Mouse (Mus musculus) kidney, embryonic 14.5 days (tissue): ENCODE data around the gene Tada3. TPM values are rescaled to one million over a fixed set of nuclear protein-coding genes. Genes with fewer than 3 reads are reported as not detected.

Source experiments
- ATAC-seq: fragments of 200-750 bp; cut with Nextera tagmentation; 2 replicates; pipeline ENCODE4 v1.8.0; 2017; ENCODE audit warnings: moderate number of reproducible peaks, mild to moderate bottlenecking, moderate TSS enrichment, moderate library complexity; ENCODE audit not compliant: low FRiP score, low TSS enrichment
- H3K27ac ChIP-seq: fragments of 300-500 bp; sonication (generic); 2 replicates; pipeline ENCODE4 v1.5.1; 2014; ENCODE audit warnings: low read depth, mild to moderate bottlenecking, low read length, moderate library complexity, mixed read lengths
- H3K27me3 ChIP-seq: fragments of 300-500 bp; sonication (generic); 2 replicates; pipeline ENCODE4 v1.6.1; 2014; ENCODE audit warnings: mild to moderate bottlenecking, low read length; ENCODE audit not compliant: control insufficient read depth, insufficient read depth
- H3K36me3 ChIP-seq: fragments of 300-500 bp; sonication (generic); 2 replicates; pipeline ENCODE4 v1.6.1; 2014; ENCODE audit warnings: low read length, mixed read lengths; ENCODE audit not compliant: control insufficient read depth, insufficient read depth
- H3K4me1 ChIP-seq: fragments of 300-500 bp; sonication (generic); 2 replicates; pipeline ENCODE4 v1.6.1; 2014; ENCODE audit warnings: low read length, mixed read lengths; ENCODE audit not compliant: control insufficient read depth, insufficient read depth
- H3K4me2 ChIP-seq: fragments of 300-500 bp; sonication (generic); replicated peaks from 2 replicates; pipeline ENCODE4 v1.6.1; 2014; ENCODE audit warnings: low read depth, mild to moderate bottlenecking, low read length
- H3K4me3 ChIP-seq: fragments of 300-500 bp; sonication (generic); 2 replicates; pipeline ENCODE4 v1.5.1; 2014; ENCODE audit warnings: mild to moderate bottlenecking, low read length
- H3K9ac ChIP-seq: fragments of 300-500 bp; sonication (generic); 2 replicates; pipeline ENCODE4 v1.6.1; 2014; ENCODE audit warnings: low read depth, mild to moderate bottlenecking, low read length, moderate library complexity
- H3K9me3 ChIP-seq: fragments of 300-500 bp; sonication (generic); 2 replicates; pipeline ENCODE4 v1.6.1; 2016; ENCODE audit warnings: low read length; ENCODE audit not compliant: control insufficient read depth
- WGBS: fragments of 180-500 bp; shearing (Covaris S2); extraction: QIAGEN DNeasy Blood & Tissue Kit; methylation state at CpG from one replicate; pipeline ENCODE4 v1.1.7; 2014; 5-methylcytosine and 5-hydroxymethylcytosine counted together
- polyA plus RNA-seq: library from polyadenylated mRNA; unstranded; fragments of >200 nt; fragmentation: Nextera tagmentation; extraction: Ambion mirVana; gene quantifications from 2 replicates; pipeline ENCODE4 v1.2.1, GENCODE M21; 2014

The Tada3 gene
- polyA plus RNA-seq, 1 experiment from 2014 or later: 65.8 TPM

DNA sequence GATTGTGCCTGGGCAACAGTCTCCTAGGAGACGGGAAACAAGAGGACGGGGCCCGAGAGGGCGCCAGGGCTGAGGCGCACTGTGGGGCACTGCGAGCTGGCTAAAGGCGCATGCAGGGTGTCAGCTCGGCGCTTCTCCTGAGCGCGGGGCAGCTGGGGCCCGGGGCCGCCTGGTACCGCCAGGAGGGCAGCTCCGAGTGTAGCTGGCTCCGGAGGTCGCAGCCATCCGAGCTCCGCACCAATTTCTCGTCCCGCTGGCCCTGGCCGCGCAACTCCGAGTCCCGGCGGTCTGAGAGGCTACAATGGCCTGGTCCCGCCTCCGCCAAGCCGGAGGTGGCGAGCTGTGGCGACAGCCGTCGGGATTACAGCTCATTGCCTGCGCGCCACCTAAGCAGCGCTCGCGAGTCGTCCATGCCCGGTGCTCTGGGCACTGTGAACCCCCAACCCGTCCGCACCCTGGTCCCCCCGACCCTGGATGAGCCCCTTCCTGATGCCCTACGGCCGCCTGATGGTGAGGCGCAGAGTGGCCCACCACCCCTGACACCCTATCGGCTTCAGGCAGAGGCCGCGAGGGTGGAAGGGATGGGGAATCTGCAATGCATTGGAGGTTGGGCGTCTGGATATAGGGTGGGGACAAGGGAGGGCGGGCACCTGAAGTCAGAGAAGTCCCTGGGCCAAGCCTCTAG is 14.8 kb upstream of the Tada3 start:
- peak; percentile 91 for ATAC-seq
- H3K9me3 ChIP-seq: no peaks in the 10 kb centered on the region
- H3K4me3 ChIP-seq: peak overlapping the region; percentile 46
- H3K9ac ChIP-seq: peak overlapping the region; percentile 63
- H3K4me2 ChIP-seq: peak overlapping the region; percentile 95
- peak overlapping the region; percentile 17; the same call in 1 of the 2 replicates for H3K27ac ChIP-seq
- 0 out of 2 replicates have a peak, but pooled peaks cover 7% of the 10 kb centered on the region for H3K4me1 ChIP-seq
- H3K27me3 ChIP-seq: no peaks in the 10 kb centered on the region
- H3K36me3 ChIP-seq: peaks cover 34% of the 10 kb centered on the region
- WGBS: 2% methylated on average over 51 of the region's 51 CpGs

DNA sequence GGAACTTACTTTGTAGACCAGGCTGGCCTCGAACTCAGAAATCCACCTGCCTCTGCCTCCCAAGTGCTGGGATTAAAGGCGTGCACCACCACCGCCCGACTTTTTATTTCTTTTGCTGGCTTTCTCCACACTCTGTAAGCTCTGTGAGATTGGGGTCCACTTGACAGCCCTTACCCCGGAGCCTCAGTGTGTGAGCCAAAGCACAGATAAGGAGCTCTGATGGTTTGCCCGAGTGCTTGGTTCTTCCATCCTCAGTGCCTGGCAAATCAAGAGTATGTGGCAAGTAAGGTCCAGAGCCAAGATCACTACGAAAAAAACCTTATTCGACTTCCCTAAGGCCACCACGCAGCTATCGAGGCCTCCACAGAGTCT is 14.3 kb upstream of the Tada3 start:
- 36% methylated on average over 10 of the region's 10 CpGs for WGBS
- peaks cover 40% of the 10 kb centered on the region for H3K36me3 ChIP-seq
- peak overlapping the region; percentile 95 for H3K4me2 ChIP-seq
- 0 out of 2 replicates have a peak, but pooled peaks cover 7% of the 10 kb centered on the region for H3K4me1 ChIP-seq
- no peaks in the 10 kb centered on the region for H3K9me3 ChIP-seq
- peak overlapping the region; percentile 46 for H3K4me3 ChIP-seq
- H3K9ac ChIP-seq: peak overlapping the region; percentile 63
- no peak for ATAC-seq
- no peaks in the 10 kb centered on the region for H3K27me3 ChIP-seq
- 0 out of 2 replicates have a peak overlapping the region, but pooled peaks have one; percentile 17 for H3K27ac ChIP-seq

DNA sequence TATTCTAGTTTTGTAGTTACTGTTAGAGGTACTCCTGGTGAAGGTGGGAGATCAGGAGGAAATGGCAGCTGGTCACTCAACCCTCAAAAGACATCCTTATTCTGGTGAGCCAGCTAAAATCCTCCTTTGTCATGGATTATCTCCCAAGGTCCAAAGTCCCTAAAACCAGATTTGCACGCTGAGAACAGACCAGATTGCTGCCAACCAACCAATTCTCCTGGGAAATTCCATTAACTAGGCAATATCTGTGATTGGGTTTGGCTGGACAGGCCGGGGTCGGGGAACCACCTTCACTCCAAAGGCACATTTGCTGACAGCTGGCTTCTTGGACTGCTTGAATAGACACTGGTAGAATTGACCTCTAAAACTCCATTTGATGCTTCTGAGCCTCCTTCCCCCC is 13.0 kb upstream of the Tada3 start:
- no peak overlapping the region for H3K4me3 ChIP-seq
- no peak for ATAC-seq

DNA sequence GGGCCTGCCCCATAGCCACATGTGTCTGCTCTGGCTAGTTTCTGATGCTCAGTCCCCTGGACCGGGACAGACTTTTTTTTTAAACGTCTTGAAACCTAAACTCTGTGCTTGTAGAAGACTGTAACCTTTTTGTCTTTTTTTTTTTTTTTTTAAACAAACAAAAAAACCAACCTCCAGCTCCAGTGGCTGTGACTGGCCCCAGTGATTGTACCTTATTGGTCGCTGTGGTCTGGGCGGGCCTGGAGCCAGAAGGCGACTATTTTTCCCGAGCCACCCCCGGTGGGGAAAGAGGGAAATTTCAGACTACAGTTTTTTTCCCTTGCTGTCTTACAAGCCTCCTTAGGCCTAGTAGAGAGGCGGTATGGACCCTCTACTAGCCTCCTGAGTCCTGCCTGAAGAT is 11.3 kb upstream of the Tada3 start, which contains the start of gene Ttll3:
Gene Ttll3 (plus strand): TSS at position 301 of the 400 bp plus-strand sequence.
- no peak for ATAC-seq
- Histone ChIP-seq H3K27me3 (no peaks in the 10 kb centered on the region), H3K4me1 (0 out of 2 replicates have a peak, but pooled peaks cover 7% of the 10 kb centered on the region), H3K4me3 (no peak within 1 kb of the TSS), H3K27ac (no peak within 1 kb of the TSS), H3K36me3 (peaks cover 70% of the 10 kb centered on the region), H3K9me3 (no peaks in the 10 kb centered on the region), H3K4me2 (no peak within 1 kb of the TSS), H3K9ac (no peak within 1 kb of the TSS)
- 77% methylated on average over 8 of the region's 8 CpGs for WGBS

More for the DNA sequence above, 13.0 kb upstream of the Tada3 start:
- H3K4me1 ChIP-seq: 0 out of 2 replicates have a peak, but pooled peaks cover 7% of the 10 kb centered on the region
- H3K27ac ChIP-seq: no peak overlapping the region
- H3K36me3 ChIP-seq: peaks cover 53% of the 10 kb centered on the region
- WGBS: 94% methylated on average over 3 of the region's 3 CpGs
- H3K27me3 ChIP-seq: no peaks in the 10 kb centered on the region
- no peak overlapping the region for H3K4me2 ChIP-seq
- no peak overlapping the region for H3K9ac ChIP-seq
- H3K9me3 ChIP-seq: no peaks in the 10 kb centered on the region

DNA sequence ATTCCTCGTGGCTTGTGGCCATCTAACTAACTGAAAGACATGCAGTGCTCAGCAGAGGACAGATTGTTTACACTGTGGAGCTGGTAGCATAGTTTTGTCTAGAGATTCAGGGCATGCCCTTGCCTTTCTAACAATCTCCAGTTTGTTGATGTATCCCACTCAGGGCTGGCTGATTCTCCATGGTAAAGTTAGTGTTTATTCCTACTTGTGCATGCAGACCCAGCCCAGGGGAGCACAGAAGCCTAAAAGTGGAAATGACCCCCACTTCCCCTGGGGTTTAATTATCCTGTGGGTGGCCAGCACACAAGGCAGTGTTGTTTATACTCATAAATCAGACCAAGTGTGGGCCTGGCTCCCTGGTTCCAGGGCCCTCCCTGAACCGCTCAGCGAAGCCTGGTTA is 8.3 kb upstream of the Tada3 start:
- Histone ChIP-seq H3K27me3 (no peaks in the 10 kb centered on the region), H3K4me1 (no peaks in the 10 kb centered on the region), H3K4me3 (no peak overlapping the region), H3K9ac (no peak overlapping the region), H3K9me3 (no peaks in the 10 kb centered on the region), H3K4me2 (no peak overlapping the region), H3K36me3 (peaks cover 99% of the 10 kb centered on the region), H3K27ac (no peak overlapping the region)
- 40% methylated on average over 3 of the region's 3 CpGs for WGBS
- ATAC-seq: no peak

DNA sequence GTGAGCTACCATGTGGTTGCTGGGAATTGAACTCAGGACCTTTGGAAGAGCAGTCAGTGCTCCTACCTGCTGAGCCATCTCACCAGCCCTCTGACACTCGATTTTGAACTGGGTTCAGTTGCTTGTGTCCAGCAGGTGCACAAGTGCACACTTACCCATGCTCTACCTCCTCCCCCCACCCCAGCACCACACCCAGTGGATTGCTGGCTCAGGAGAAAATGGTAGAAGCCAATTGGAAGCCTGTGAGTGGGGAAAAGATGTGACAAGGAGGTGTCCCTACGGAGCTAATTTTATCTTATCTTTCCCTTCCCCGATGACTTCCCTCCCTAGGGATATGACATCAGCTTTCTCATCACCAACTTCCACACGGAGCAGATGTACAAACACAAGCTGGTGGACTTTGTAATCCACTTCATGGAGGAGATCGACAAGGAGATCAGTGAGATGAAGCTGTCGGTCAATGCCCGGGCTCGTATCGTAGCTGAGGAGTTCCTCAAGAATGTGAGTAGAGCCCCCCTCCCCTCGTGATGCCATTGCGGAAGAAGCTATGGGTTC is 7.6 kb upstream of the Tada3 start:
- 87% methylated on average over 11 of the region's 11 CpGs for WGBS
- no peaks in the 10 kb centered on the region for H3K27me3 ChIP-seq
- ATAC-seq: no peak
- H3K4me2 ChIP-seq: no peak overlapping the region
- H3K4me1 ChIP-seq: no peaks in the 10 kb centered on the region
- no peak overlapping the region for H3K27ac ChIP-seq
- no peaks in the 10 kb centered on the region for H3K9me3 ChIP-seq
- H3K9ac ChIP-seq: no peak overlapping the region
- no peak overlapping the region for H3K4me3 ChIP-seq
- H3K36me3 ChIP-seq: peaks cover 99% of the 10 kb centered on the region

DNA sequence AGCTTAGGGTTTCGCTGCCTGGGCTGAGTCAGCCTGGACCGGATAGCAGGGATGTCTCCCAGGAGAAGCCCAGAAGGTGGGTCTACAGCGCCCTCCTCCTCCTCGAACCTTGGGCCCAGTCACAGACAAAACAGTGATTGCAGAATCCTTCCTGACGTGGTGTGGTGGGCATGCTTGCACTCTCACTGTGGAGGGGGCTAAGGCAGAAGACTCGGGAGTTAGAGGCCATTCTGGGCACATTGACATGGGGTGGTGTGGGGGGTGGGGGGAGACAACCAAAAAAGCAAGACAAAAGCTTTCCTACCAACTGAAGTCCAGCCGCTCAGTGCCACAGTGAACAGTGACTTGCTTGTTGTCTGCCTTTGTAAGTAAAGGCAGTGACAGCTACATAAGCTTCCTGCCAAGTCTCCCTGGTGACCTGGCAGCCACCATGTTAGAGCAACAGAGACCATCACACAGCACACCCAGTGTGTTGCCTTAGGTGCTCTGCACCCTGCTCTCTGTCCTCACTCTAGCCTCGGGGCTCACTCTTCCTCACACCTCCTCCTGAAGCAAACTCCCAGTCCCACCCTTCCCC is 6.8 kb upstream of the Tada3 start:
- H3K27me3 ChIP-seq: no peaks in the 10 kb centered on the region
- WGBS: 94% methylated on average over 8 of the region's 8 CpGs
- no peak overlapping the region for H3K4me3 ChIP-seq
- no peak for ATAC-seq
- H3K9ac ChIP-seq: no peak overlapping the region
- H3K36me3 ChIP-seq: peaks cover 91% of the 10 kb centered on the region
- no peak overlapping the region for H3K4me2 ChIP-seq
- H3K9me3 ChIP-seq: no peaks in the 10 kb centered on the region
- H3K4me1 ChIP-seq: peaks cover 1% of the 10 kb centered on the region; the same call in 1 of the 2 replicates
- no peak overlapping the region for H3K27ac ChIP-seq

DNA sequence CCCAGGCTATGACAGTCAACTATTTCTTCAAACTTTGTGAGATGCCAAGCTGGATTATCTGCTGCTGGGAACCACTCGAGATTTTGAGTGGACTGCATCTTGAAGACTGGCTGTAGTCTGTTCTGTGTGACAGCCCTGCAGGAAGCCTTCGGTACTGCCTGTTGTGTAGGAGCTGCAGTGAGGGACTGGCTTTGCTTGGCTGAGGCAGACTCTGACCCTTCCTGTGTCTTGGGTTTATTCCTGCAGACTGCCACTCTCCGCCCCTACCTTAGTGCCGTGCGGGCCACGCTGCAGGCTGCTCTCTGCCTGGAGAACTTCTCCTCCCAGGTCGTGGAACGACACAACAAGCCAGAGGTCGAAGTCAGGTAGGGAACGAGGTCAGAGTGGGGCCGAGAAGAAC is 2.8 kb upstream of the Tada3 start:
- WGBS: 96% methylated on average over 11 of the region's 11 CpGs
- Histone ChIP-seq H3K27ac (no peak overlapping the region), H3K36me3 (peaks cover 56% of the 10 kb centered on the region), H3K9ac (no peak overlapping the region), H3K4me1 (peaks cover 10% of the 10 kb centered on the region; the same call in 1 of the 2 replicates), H3K4me2 (no peak overlapping the region), H3K9me3 (no peaks in the 10 kb centered on the region), H3K4me3 (no peak overlapping the region; the same call in 1 of the 2 replicates), H3K27me3 (no peaks in the 10 kb centered on the region)
- ATAC-seq: no peak

DNA sequence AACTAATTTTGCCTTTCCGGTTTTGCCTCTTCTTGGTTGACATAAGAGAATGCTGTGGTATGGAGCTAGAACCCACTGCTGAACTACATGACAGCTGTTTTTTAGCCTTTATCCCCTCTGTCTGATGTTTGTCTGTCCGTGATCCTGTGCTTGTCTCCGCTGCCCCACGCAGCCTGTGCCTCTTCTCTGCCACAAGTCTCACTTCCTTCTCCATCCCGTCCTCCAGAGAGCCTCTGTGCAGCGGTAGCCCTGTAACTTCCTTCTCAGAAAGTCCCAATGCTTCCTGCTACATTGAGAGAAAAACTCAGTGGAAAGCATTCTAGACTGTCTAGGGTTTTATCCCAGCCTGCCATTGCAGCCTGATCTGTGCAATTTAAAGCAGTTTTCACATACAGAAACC is 1.6 kb upstream of the Tada3 start:
- Histone ChIP-seq H3K27ac (no peak overlapping the region), H3K4me3 (peak overlapping the region; percentile 99), H3K36me3 (peaks cover 56% of the 10 kb centered on the region), H3K27me3 (no peaks in the 10 kb centered on the region), H3K9ac (peak overlapping the region; percentile 90), H3K4me1 (peaks cover 10% of the 10 kb centered on the region; the same call in 1 of the 2 replicates), H3K9me3 (no peaks in the 10 kb centered on the region), H3K4me2 (peak overlapping the region; percentile 70)
- no peak for ATAC-seq
- WGBS: 80% methylated on average over 6 of the region's 6 CpGs
